Mouse (Mus musculus) limb, embryonic 11.5 days (tissue): ENCODE data around the gene Scaf1. TPM values are rescaled to one million over a fixed set of nuclear protein-coding genes. Genes with fewer than 3 reads are reported as not detected.

Experiments
- ATAC-seq: fragments of 200-750 bp; cut with Nextera tagmentation; 2 replicates; pipeline ENCODE4 v1.8.0; 2017; ENCODE audit warnings: low read depth; ENCODE audit not compliant: insufficient number of reproducible peaks, low FRiP score, low TSS enrichment
- DNase-seq: peaks from one replicate; pipeline ENCODE4 v3.0.0-alpha.2; 2015; ENCODE audit warnings: low spot score
- H3K27ac ChIP-seq: fragments of 300-500 bp; sonication (generic); replicated peaks from 2 replicates; pipeline ENCODE4 v1.5.1; 2014; ENCODE audit warnings: low read depth, mild to moderate bottlenecking, low read length
- H3K27me3 ChIP-seq: fragments of 300-500 bp; sonication (generic); 2 replicates; pipeline ENCODE4 v1.6.1; 2014; ENCODE audit warnings: mild to moderate bottlenecking, low read length, mixed read lengths; ENCODE audit not compliant: control insufficient read depth, insufficient read depth
- H3K36me3 ChIP-seq: fragments of 300-500 bp; sonication (generic); 2 replicates; pipeline ENCODE4 v1.6.1; 2014; ENCODE audit warnings: mild to moderate bottlenecking, low read length, moderate library complexity, mixed read lengths; ENCODE audit not compliant: control insufficient read depth, insufficient read depth
- H3K4me1 ChIP-seq: fragments of 300-500 bp; sonication (generic); 2 replicates; pipeline ENCODE4 v1.6.1; 2014; ENCODE audit warnings: low read length, mixed read lengths; ENCODE audit not compliant: control insufficient read depth, insufficient read depth
- H3K4me2 ChIP-seq: fragments of 300-500 bp; sonication (generic); 2 replicates; pipeline ENCODE4 v1.6.1; 2014; ENCODE audit warnings: low read depth, mild to moderate bottlenecking, moderate library complexity; ENCODE audit not compliant: severe bottlenecking
- H3K4me3 ChIP-seq: fragments of 300-500 bp; sonication (generic); 2 replicates; pipeline ENCODE4 v1.5.1; 2014; ENCODE audit warnings: low read depth, low read length
- H3K9ac ChIP-seq: fragments of 300-500 bp; sonication (generic); 2 replicates; pipeline ENCODE4 v1.6.1; 2014; ENCODE audit warnings: mild to moderate bottlenecking, low read length
- H3K9me3 ChIP-seq: fragments of 300-500 bp; sonication (generic); 2 replicates; pipeline ENCODE4 v1.6.1; 2016; ENCODE audit warnings: low read length; ENCODE audit not compliant: control insufficient read depth
- WGBS: fragments of 180-500 bp; shearing (Covaris S2); extraction: QIAGEN DNeasy Blood & Tissue Kit; methylation state at CpG from one replicate; pipeline ENCODE4 v1.1.7; 2014; 5-methylcytosine and 5-hydroxymethylcytosine counted together
- polyA plus RNA-seq: library from polyadenylated mRNA; unstranded; fragments of >200 nt; fragmentation: Nextera tagmentation; extraction: Ambion mirVana; gene quantifications from 2 replicates; pipeline ENCODE4 v1.2.1, GENCODE M21; 2014

Scaf1 gene
- polyA plus RNA-seq, 1 experiment from 2014 or later: 52.0 TPM

- H3K4me3 ChIP-seq: no peak overlapping the region
- no peak overlapping the region for H3K4me2 ChIP-seq
- 92% methylated on average over 12 of the region's 12 CpGs for WGBS
- H3K36me3 ChIP-seq: peaks cover 69% of the 10 kb centered on the region
- ATAC-seq (no peak), DNase-seq (no peak)
- no peak overlapping the region for H3K9ac ChIP-seq
- H3K9me3 ChIP-seq: no peaks in the 10 kb centered on the region
- no peaks in the 10 kb centered on the region for H3K4me1 ChIP-seq
- no peaks in the 10 kb centered on the region for H3K27me3 ChIP-seq
- no peak overlapping the region for H3K27ac ChIP-seq
These were observed 9.7 kb downstream of the Scaf1 start for GRCm38 (mm10) chr7:45006503-45006902.

- H3K9ac ChIP-seq: 0 out of 2 replicates have a peak overlapping the region, but pooled peaks have one; percentile 4
- ATAC-seq: no peak
- no peak overlapping the region for H3K27ac ChIP-seq
- DNase-seq: no peak
- 88% methylated on average over 6 of the region's 6 CpGs for WGBS
- no peak overlapping the region for H3K4me3 ChIP-seq
- H3K27me3 ChIP-seq: no peaks in the 10 kb centered on the region
- H3K36me3 ChIP-seq: peaks cover 71% of the 10 kb centered on the region
- H3K4me2 ChIP-seq: no peak overlapping the region
- H3K9me3 ChIP-seq: no peaks in the 10 kb centered on the region
- no peaks in the 10 kb centered on the region for H3K4me1 ChIP-seq
These were observed 10.7 kb downstream of the Scaf1 start for GRCm38 (mm10) chr7:45005321-45005992.

GRCm38 (mm10) chr7:45004546-45004945 is 11.6 kb downstream of the Scaf1 start:
- peak; percentile 40 for DNase-seq
- H3K4me1 ChIP-seq: no peaks in the 10 kb centered on the region
- H3K9me3 ChIP-seq: no peaks in the 10 kb centered on the region
- no peak overlapping the region for H3K9ac ChIP-seq
- no peak overlapping the region for H3K4me3 ChIP-seq
- no peak overlapping the region for H3K27ac ChIP-seq
- H3K36me3 ChIP-seq: peaks cover 71% of the 10 kb centered on the region
- H3K27me3 ChIP-seq: no peaks in the 10 kb centered on the region
- H3K4me2 ChIP-seq: no peak overlapping the region
- WGBS: 41% methylated on average over 3 of the region's 3 CpGs
- ATAC-seq: no peak

- ATAC-seq: no peak
- 0 out of 2 replicates have a peak, but pooled peaks cover 7% of the 10 kb centered on the region for H3K4me1 ChIP-seq
- no peak overlapping the region for H3K4me3 ChIP-seq
- H3K9me3 ChIP-seq: no peaks in the 10 kb centered on the region
- no peak overlapping the region for H3K4me2 ChIP-seq
- WGBS: 88% methylated on average over 7 of the region's 7 CpGs
- no peak for DNase-seq
- H3K27me3 ChIP-seq: no peaks in the 10 kb centered on the region
- H3K9ac ChIP-seq: no peak overlapping the region
- peaks cover 58% of the 10 kb centered on the region for H3K36me3 ChIP-seq
- H3K27ac ChIP-seq: no peak overlapping the region
These were observed 13.7 kb downstream of the Scaf1 start for GRCm38 (mm10) chr7:45002440-45002839.

- Histone ChIP-seq H3K9ac (no peak overlapping the region), H3K27me3 (no peaks in the 10 kb centered on the region), H3K27ac (no peak overlapping the region), H3K4me1 (0 out of 2 replicates have a peak, but pooled peaks cover 10% of the 10 kb centered on the region), H3K4me2 (no peak overlapping the region), H3K4me3 (0 out of 2 replicates have a peak overlapping the region, but pooled peaks have one; percentile 8), H3K9me3 (no peaks in the 10 kb centered on the region), H3K36me3 (peaks cover 41% of the 10 kb centered on the region)
- ATAC-seq (no peak), DNase-seq (no peak)
- WGBS: 88% methylated on average over 21 of the region's 21 CpGs
These were observed 15.5 kb downstream of the Scaf1 start for GRCm38 (mm10) chr7:45000539-45001114.

GRCm38 (mm10) chr7:44999753-45000152 is 16.4 kb downstream of the Scaf1 start:
- Histone ChIP-seq H3K4me3 (no peak overlapping the region), H3K9ac (no peak overlapping the region), H3K4me1 (0 out of 2 replicates have a peak, but pooled peaks cover 11% of the 10 kb centered on the region), H3K36me3 (peaks cover 42% of the 10 kb centered on the region), H3K9me3 (no peaks in the 10 kb centered on the region), H3K4me2 (no peak overlapping the region), H3K27ac (no peak overlapping the region), H3K27me3 (no peaks in the 10 kb centered on the region)
- DNase-seq: no peak
- 83% methylated on average over 11 of the region's 11 CpGs for WGBS
- no peak for ATAC-seq

- ATAC-seq: no peak
- peaks cover 39% of the 10 kb centered on the region for H3K36me3 ChIP-seq
- H3K27ac ChIP-seq: peak within 1 kb of the TSS; percentile 70
- H3K27me3 ChIP-seq: no peaks in the 10 kb centered on the region
- peak; percentile 62 for DNase-seq
- H3K4me2 ChIP-seq: peak within 1 kb of the TSS; percentile 71
- peak within 1 kb of the TSS; percentile 71 for H3K9ac ChIP-seq
- H3K4me1 ChIP-seq: 0 out of 2 replicates have a peak, but pooled peaks cover 11% of the 10 kb centered on the region
- 2% methylated on average over 18 of the region's 18 CpGs for WGBS
- no peaks in the 10 kb centered on the region for H3K9me3 ChIP-seq
- H3K4me3 ChIP-seq: peak within 1 kb of the TSS; percentile 66
These were observed 17.6 kb downstream of the Scaf1 start, which contains the start of gene Bcl2l12 for GRCm38 (mm10) chr7:44998501-44998955. Gene Bcl2l12 (minus strand): TSS chr7:44998712.

- H3K4me2 ChIP-seq: peak overlapping the region; percentile 71
- no peaks in the 10 kb centered on the region for H3K27me3 ChIP-seq
- ATAC-seq (no peak), DNase-seq (no peak)
- peak overlapping the region; percentile 71 for H3K9ac ChIP-seq
- H3K4me3 ChIP-seq: peak overlapping the region; percentile 66
- H3K9me3 ChIP-seq: no peaks in the 10 kb centered on the region
- 4% methylated on average over 15 of the region's 15 CpGs for WGBS
- 0 out of 2 replicates have a peak, but pooled peaks cover 11% of the 10 kb centered on the region for H3K4me1 ChIP-seq
- peaks cover 37% of the 10 kb centered on the region for H3K36me3 ChIP-seq
- H3K27ac ChIP-seq: peak overlapping the region; percentile 70
These were observed 18.2 kb downstream of the Scaf1 start for GRCm38 (mm10) chr7:44997940-44998428.
